Mouse (Mus musculus) forebrain, embryonic 16.5 days (tissue): ENCODE results near the gene Gsg1l. TPM values are rescaled to one million over a fixed set of nuclear protein-coding genes. Genes with fewer than 3 reads are reported as not detected.

Source experiments
- ATAC-seq: fragments of 200-750 bp; cut with Nextera tagmentation; 2 replicates; pipeline ENCODE4 v1.8.0; 2017; ENCODE audit warnings: mild to moderate bottlenecking, moderate library complexity
- H3K27ac ChIP-seq: fragments of 300-500 bp; sonication (generic); 2 replicates; pipeline ENCODE4 v1.5.1; 2014; ENCODE audit warnings: low read length, control low read depth
- H3K27me3 ChIP-seq: fragments of 300-500 bp; sonication (generic); replicated peaks from 2 replicates; pipeline ENCODE4 v1.6.1; 2014; ENCODE audit warnings: low read length; ENCODE audit not compliant: control insufficient read depth, insufficient read depth
- H3K36me3 ChIP-seq: fragments of 300-500 bp; sonication (generic); 2 replicates; pipeline ENCODE4 v1.6.1; 2014; ENCODE audit not compliant: control insufficient read depth, insufficient read depth
- H3K4me1 ChIP-seq: fragments of 300-500 bp; sonication (generic); replicated peaks from 2 replicates; pipeline ENCODE4 v1.6.1; 2014; ENCODE audit warnings: low read length; ENCODE audit not compliant: control insufficient read depth, insufficient read depth
- H3K4me2 ChIP-seq: fragments of 300-500 bp; sonication (generic); 2 replicates; pipeline ENCODE4 v1.6.1; 2014; ENCODE audit warnings: mild to moderate bottlenecking, low read length, control low read depth
- H3K4me3 ChIP-seq: fragments of 300-500 bp; sonication (generic); replicated peaks from 2 replicates; pipeline ENCODE4 v1.5.1; 2014; ENCODE audit warnings: mild to moderate bottlenecking, low read length, control low read depth
- H3K9ac ChIP-seq: fragments of 300-500 bp; sonication (generic); replicated peaks from 2 replicates; pipeline ENCODE4 v1.6.1; 2014; ENCODE audit warnings: low read depth, low read length, control low read depth
- H3K9me3 ChIP-seq: fragments of 300-500 bp; sonication (generic); 2 replicates; pipeline ENCODE4 v1.6.1; 2016; ENCODE audit warnings: low read length; ENCODE audit not compliant: control insufficient read depth
- WGBS: fragments of 180-500 bp; shearing (Covaris S2); extraction: QIAGEN DNeasy Blood & Tissue Kit; methylation state at CpG from one replicate; pipeline ENCODE4 v1.1.7; 2014; 5-methylcytosine and 5-hydroxymethylcytosine counted together
- polyA plus RNA-seq: library from polyadenylated mRNA; unstranded; fragments of >200 nt; fragmentation: Nextera tagmentation; extraction: Ambion mirVana; gene quantifications from 2 replicates; pipeline ENCODE4 v1.2.1, GENCODE M21; 2015

The Gsg1l gene
- polyA plus RNA-seq, 1 experiment from 2014 or later, result 6.1 TPM

DNA sequence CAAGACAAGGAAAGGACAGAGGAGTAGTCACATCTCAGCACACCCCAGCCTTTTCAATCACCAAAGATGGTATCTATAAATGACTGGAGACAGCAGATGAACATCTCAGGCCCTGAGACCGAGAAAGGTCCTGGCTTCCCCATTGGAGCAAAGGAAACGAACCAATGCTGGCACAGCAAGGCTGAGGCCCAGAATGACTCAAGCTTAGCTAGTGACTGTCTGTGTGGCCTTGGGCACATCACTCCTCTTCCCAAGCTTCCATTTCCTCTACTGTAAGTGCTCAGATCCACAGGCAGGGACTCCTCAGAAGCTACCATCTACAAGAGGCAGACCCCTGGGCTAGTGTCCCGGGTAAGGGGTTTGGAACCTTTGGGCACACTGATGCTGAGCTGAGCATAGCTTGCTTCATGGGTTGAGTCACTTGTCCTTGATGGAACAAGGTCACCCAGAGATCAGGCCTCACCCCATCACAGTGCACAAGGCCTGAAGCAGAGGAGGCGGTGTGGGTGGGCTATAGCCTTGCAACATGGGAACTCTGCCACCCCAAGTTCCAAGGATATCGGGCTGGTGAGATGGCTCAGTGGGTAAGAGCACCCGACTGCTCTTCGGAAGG, 17.1 kb upstream of the Gsg1l start:
- Histone ChIP-seq H3K27ac (no peak overlapping the region), H3K27me3 (no peaks in the 10 kb centered on the region), H3K4me3 (no peak overlapping the region), H3K36me3 (peaks cover 23% of the 10 kb centered on the region), H3K4me2 (no peak overlapping the region), H3K9me3 (no peaks in the 10 kb centered on the region), H3K4me1 (no peaks in the 10 kb centered on the region), H3K9ac (no peak overlapping the region)
- 96% methylated on average over 7 of the region's 7 CpGs for WGBS
- ATAC-seq, result no peak

- ATAC-seq, result no peak
- no peak overlapping the region for H3K27ac ChIP-seq
- peaks cover 17% of the 10 kb centered on the region for H3K36me3 ChIP-seq
- H3K27me3 ChIP-seq, result no peaks in the 10 kb centered on the region
- no peak overlapping the region for H3K4me2 ChIP-seq
- no peaks in the 10 kb centered on the region for H3K4me1 ChIP-seq
- WGBS, result 86% methylated on average over 7 of the region's 9 CpGs
- H3K9ac ChIP-seq, result no peak overlapping the region
- H3K9me3 ChIP-seq, result no peaks in the 10 kb centered on the region
- no peak overlapping the region for H3K4me3 ChIP-seq
Measured at GRCm38 (mm10) chr7:126097219-126097915, 15.2 kb upstream of the Gsg1l start.

- no peak overlapping the region for H3K4me2 ChIP-seq
- peaks cover 9% of the 10 kb centered on the region for H3K36me3 ChIP-seq
- ATAC-seq, result no peak
- 87% methylated on average over 5 of the region's 5 CpGs for WGBS
- no peak overlapping the region for H3K9ac ChIP-seq
- H3K27me3 ChIP-seq, result no peaks in the 10 kb centered on the region
- H3K27ac ChIP-seq, result no peak overlapping the region
- H3K4me3 ChIP-seq, result no peak overlapping the region
- H3K4me1 ChIP-seq, result no peaks in the 10 kb centered on the region
- no peaks in the 10 kb centered on the region for H3K9me3 ChIP-seq
Measured at GRCm38 (mm10) chr7:126096596-126096995, 14.4 kb upstream of the Gsg1l start.

DNA sequence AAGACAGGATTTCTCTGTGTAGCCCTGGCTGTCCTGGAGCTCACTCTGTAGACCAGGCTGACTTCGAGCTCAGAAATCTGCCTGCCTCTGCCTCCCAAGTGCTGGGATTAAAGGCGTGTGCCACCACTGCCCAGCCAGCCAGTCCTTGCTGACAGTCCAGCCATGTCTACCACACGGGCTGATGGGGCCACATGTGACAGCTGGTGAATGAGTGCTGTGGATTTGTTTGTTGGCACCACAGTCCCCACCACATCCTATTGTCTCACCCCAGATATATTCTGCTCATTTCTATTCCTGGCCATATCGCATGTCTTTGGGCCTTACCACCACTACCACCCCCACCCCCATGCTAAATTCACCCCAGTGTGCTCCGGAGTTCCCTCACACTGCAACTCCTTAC, 12.5 kb upstream of the Gsg1l start:
- no peaks in the 10 kb centered on the region for H3K4me1 ChIP-seq
- no peak overlapping the region for H3K4me3 ChIP-seq
- no peak overlapping the region for H3K4me2 ChIP-seq
- H3K27ac ChIP-seq, result no peak overlapping the region
- 84% methylated on average over 5 of the region's 5 CpGs for WGBS
- no peaks in the 10 kb centered on the region for H3K9me3 ChIP-seq
- H3K36me3 ChIP-seq, result peaks cover 2% of the 10 kb centered on the region; the same call in 1 of the 2 replicates
- no peak for ATAC-seq
- H3K9ac ChIP-seq, result no peak overlapping the region
- no peaks in the 10 kb centered on the region for H3K27me3 ChIP-seq

DNA sequence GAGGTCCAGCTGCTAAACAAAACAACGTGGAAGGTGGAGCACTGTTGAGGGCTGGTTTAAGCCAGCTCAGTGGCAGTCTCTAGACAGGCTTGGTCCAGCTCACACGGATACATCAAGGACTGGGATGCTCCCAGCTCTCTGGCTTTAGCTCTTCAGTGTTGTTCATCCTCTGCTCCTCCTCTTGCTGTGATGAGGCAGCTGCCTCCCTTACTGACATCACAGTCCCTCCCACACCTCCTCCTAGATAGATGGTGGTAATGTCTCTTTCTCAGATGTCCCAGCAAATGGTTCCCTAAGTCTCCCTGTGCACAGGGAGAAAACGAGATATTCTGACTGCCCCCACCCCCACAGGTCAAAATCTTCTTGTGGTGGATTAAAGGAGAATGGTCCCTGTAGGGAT, 11.0 kb upstream of the Gsg1l start:
- Histone ChIP-seq H3K9me3 (no peaks in the 10 kb centered on the region), H3K36me3 (no peaks in the 10 kb centered on the region; the same call in 1 of the 2 replicates), H3K27ac (no peak overlapping the region), H3K27me3 (no peaks in the 10 kb centered on the region), H3K4me2 (no peak overlapping the region), H3K9ac (no peak overlapping the region), H3K4me3 (no peak overlapping the region), H3K4me1 (no peaks in the 10 kb centered on the region)
- WGBS, result 41% methylated on average over 3 of the region's 3 CpGs
- ATAC-seq, result no peak

DNA sequence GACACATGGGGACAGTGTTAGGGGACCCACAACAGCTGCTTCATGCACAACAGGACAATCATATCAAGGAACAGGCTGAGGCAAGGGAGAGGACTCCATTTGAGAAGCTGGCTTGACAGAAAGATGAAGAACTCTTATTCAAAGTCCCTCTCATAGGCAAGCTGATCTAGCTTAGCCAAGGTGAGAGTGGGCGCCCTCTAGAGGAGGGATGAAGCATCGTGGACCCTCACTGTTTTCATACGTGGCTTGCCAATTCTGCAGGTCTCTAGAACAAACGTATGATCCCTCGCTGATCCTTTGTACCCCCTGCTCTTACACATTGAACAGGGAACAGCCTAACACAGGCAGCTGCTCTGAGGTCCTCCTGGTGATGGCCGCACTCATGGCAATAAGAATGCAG, 7.6 kb upstream of the Gsg1l start:
- WGBS, result 13% methylated on average over 6 of the region's 6 CpGs
- H3K4me1 ChIP-seq, result peaks cover 24% of the 10 kb centered on the region
- no peak overlapping the region for H3K9ac ChIP-seq
- ATAC-seq, result no peak
- H3K9me3 ChIP-seq, result no peaks in the 10 kb centered on the region
- H3K4me2 ChIP-seq, result no peak overlapping the region
- no peak overlapping the region for H3K4me3 ChIP-seq
- peaks cover 2% of the 10 kb centered on the region for H3K27me3 ChIP-seq
- no peaks in the 10 kb centered on the region for H3K36me3 ChIP-seq
- no peak overlapping the region for H3K27ac ChIP-seq

- Histone ChIP-seq H3K27me3 (peaks cover 8% of the 10 kb centered on the region), H3K4me1 (peaks cover 31% of the 10 kb centered on the region), H3K4me2 (no peak overlapping the region), H3K9ac (no peak overlapping the region), H3K4me3 (no peak overlapping the region), H3K27ac (no peak overlapping the region), H3K36me3 (no peaks in the 10 kb centered on the region), H3K9me3 (no peaks in the 10 kb centered on the region)
- ATAC-seq, result no peak
- 15% methylated on average over 5 of the region's 6 CpGs for WGBS
Measured at GRCm38 (mm10) chr7:126088155-126088554, 5.9 kb upstream of the Gsg1l start.

DNA sequence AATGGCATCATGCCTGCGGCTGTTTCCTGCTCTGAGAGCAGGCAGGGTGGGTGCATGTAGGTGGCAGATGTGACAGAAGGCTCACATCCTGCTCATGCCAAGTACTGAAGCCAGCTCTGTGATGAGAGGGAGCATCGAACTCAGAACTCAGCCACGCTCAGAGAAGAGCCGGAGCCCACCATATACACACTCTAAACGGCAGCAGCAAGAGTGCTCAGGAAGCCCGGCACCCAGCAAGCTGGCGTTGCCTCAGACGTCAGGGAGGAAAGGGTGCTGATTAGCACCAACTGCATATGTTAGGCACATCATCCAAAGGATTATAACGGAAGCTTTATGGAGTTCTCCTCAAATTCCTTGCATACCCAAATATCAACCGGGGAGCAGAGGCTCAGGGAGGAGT, 5.4 kb upstream of the Gsg1l start:
- WGBS, result 55% methylated on average over 10 of the region's 10 CpGs
- Histone ChIP-seq H3K9me3 (no peaks in the 10 kb centered on the region), H3K4me3 (no peak overlapping the region), H3K27ac (no peak overlapping the region), H3K4me1 (peaks cover 32% of the 10 kb centered on the region), H3K27me3 (peaks cover 11% of the 10 kb centered on the region), H3K36me3 (no peaks in the 10 kb centered on the region), H3K4me2 (no peak overlapping the region), H3K9ac (no peak overlapping the region)
- ATAC-seq, result no peak

DNA sequence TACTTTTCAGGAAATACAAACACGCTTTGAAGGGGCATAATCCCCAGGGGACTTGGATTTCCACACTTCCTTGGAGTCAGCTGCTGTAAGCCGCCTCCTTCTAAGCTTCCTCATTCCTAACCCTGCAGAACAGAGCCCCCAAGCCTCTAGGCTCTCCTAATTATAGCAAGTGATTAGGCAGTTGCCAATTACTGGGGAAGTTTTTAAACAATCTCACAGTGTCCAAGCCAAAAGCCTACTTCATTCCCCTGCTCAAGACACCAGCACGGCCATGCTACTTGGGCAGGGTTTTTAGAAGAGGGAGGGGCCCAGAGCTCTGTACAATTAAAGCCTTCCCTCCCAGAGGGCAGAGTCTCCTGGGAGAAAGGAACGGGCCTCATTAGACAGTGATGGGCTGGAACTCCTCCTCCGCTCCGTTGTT, 4.1 kb upstream of the Gsg1l start:
- peaks cover 17% of the 10 kb centered on the region for H3K27me3 ChIP-seq
- H3K27ac ChIP-seq, result no peak overlapping the region
- 2% methylated on average over 6 of the region's 6 CpGs for WGBS
- no peak overlapping the region for H3K9ac ChIP-seq
- ATAC-seq, result peak; percentile 62
- H3K9me3 ChIP-seq, result no peaks in the 10 kb centered on the region
- H3K4me3 ChIP-seq, result no peak overlapping the region
- no peak overlapping the region for H3K4me2 ChIP-seq
- no peaks in the 10 kb centered on the region for H3K36me3 ChIP-seq
- H3K4me1 ChIP-seq, result peaks cover 41% of the 10 kb centered on the region
